Mouse (Mus musculus): ENCODE data around the gene Efna1. TPM values are rescaled to one million over a fixed set of nuclear protein-coding genes. Genes with fewer than 3 reads are reported as not detected.

Efna1 gene
- polyA plus RNA-seq, 1 experiment = 54.1 TPM

DNA sequence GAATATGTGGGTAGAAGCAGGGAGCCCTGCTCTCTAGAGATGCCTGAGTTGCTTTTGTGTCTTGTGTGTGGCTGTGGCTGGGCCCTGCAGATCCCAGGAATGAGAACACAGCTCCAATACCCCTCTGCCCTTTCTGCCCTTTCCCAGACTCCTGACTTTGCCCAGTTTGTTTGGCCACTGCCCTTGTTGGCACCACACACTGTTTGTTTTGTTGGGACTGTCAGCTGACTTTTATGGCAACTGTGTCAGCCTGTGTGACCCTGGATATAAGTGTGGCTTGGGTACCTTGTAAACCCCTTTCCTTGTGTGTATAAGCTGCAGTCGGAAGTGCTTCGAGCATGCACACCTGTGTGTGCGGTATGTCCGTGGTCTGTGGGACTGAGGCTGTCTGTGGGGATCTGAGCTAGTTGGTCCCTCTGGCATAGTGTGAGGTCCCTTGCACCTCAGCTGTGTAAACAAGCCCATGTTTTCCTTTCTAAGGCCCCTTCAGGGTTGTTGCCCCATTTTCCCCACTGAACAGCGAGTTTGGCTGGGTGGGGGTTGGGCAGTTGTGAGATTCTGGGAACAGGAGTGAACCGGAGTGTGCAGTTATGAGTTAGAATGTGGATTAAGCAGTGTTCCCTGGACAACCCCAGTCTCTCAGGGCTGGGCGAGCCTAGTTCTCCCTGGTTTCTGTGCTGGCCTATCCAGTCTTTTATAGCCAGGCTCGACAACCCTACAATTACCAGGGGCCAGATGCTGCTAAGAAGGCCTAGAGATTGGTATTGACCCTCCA lies 24.8 kb upstream of the Efna1 start:
- Histone ChIP-seq H3K27me3 (replicated peaks; ENCODE audit: control insufficient read depth, insufficient read depth, low read length) (no peaks in the 10 kb centered on the region), H3K4me1 (ENCODE audit: control insufficient read depth, insufficient read depth, low read length) (peaks cover 12% of the 10 kb centered on the region), H3K27ac (ENCODE audit: insufficient read depth, low read depth, low read length) (peak overlapping the region; percentile 59), H3K4me3 (ENCODE audit: insufficient read depth, low read depth, low read length) (no peak overlapping the region), H3K36me3 (ENCODE audit: control insufficient read depth, insufficient read depth, low read length) (no peaks in the 10 kb centered on the region)
- no peak for TF ChIP-seq CTCF (conservative IDR thresholded peaks at IDR 0.05; ENCODE audit: insufficient read depth, insufficient read length, low read depth, low read length)
- no peak for TF ChIP-seq POLR2A (IDR thresholded peaks at IDR 0.05; ENCODE audit: low read depth, low read length)
- 52% methylated on average over 8 of the region's 8 CpGs for WGBS
- DNase-seq = peak; percentile 86

DNA sequence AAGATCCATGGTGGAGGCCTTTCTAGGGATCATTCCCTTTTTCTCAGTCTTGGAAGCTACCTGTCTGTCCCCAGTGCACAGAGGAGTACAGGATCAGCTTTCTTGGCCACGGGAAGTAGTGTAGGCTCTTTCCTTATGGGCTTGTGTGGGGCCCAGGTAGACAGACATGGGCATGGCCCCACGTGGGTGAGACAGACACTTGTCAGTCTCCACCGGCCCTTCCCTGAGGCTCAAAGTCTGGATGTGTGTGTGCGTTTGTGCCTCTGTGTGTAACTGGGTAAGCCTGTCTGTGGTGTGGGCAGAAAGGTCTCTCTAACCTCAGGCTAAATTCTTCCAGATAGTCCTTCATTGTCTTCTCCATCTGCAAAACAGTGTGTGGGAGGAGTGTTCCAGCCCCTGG lies 24.2 kb upstream of the Efna1 start:
- WGBS = 38% methylated on average over 4 of the region's 4 CpGs
- H3K4me1 ChIP-seq (ENCODE audit: control insufficient read depth, insufficient read depth, low read length) = peaks cover 12% of the 10 kb centered on the region

DNA sequence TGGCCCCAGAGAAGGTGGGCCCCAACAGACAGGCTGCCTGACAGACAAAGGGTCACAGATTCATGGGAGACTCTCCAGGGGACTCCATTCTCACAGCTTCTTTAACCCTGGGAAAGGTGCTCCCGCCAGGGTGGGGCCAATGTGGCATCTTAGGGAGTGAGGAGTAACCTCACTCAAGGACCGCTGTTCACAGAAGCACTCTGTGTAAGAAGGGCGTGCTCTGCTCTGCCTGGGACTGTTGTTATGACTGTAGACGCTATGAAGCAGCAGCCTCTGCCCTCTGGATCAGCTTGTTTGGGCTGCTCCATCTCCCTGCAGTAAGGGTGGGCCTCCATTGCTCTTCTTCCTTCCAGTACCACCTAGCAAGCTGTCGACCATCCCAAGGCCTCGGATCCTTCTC lies 23.5 kb upstream of the Efna1 start:
- TF ChIP-seq CTCF (conservative IDR thresholded peaks at IDR 0.05; ENCODE audit: insufficient read depth, insufficient read length, low read depth, low read length) (no peak), POLR2A (IDR thresholded peaks at IDR 0.05; ENCODE audit: low read depth, low read length) (no peak)
- 83% methylated on average over 6 of the region's 6 CpGs for WGBS
- Histone ChIP-seq H3K36me3 (ENCODE audit: control insufficient read depth, insufficient read depth, low read length) (no peaks in the 10 kb centered on the region), H3K4me1 (ENCODE audit: control insufficient read depth, insufficient read depth, low read length) (peaks cover 12% of the 10 kb centered on the region), H3K27ac (ENCODE audit: insufficient read depth, low read depth, low read length) (no peak overlapping the region), H3K27me3 (replicated peaks; ENCODE audit: control insufficient read depth, insufficient read depth, low read length) (no peaks in the 10 kb centered on the region), H3K4me3 (ENCODE audit: insufficient read depth, low read depth, low read length) (no peak overlapping the region)
- no peak for DNase-seq

More for the DNA sequence above, 24.2 kb upstream of the Efna1 start:
- Histone ChIP-seq H3K27me3 (replicated peaks; ENCODE audit: control insufficient read depth, insufficient read depth, low read length) (no peaks in the 10 kb centered on the region), H3K36me3 (ENCODE audit: control insufficient read depth, insufficient read depth, low read length) (no peaks in the 10 kb centered on the region), H3K27ac (ENCODE audit: insufficient read depth, low read depth, low read length) (peak overlapping the region; percentile 42), H3K4me3 (ENCODE audit: insufficient read depth, low read depth, low read length) (no peak overlapping the region)
- DNase-seq = no peak
- TF ChIP-seq CTCF (conservative IDR thresholded peaks at IDR 0.05; ENCODE audit: insufficient read depth, insufficient read length, low read depth, low read length) (no peak), POLR2A (IDR thresholded peaks at IDR 0.05; ENCODE audit: low read depth, low read length) (no peak)

DNA sequence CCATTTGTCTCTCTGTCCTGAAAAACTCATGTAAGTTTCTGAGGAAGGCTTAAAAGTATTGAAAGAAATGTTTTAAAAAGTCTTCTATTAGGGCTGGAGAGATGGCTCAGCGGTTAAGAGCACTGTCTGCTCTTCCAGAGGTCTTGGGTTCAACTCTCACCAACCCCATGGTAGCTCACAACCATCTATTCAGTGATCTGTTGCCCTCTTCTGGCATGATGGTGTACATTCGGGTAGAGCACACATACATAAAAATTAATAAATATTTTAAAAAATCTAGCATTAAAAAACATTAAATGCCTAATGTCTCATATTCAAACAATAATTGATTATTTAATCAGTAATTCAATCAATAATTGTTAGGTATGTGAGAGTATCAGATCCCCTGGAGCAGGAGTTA lies 19.6 kb upstream of the Efna1 start:
- no peaks in the 10 kb centered on the region for H3K27me3 ChIP-seq (replicated peaks; ENCODE audit: control insufficient read depth, insufficient read depth, low read length)
- H3K36me3 ChIP-seq (ENCODE audit: control insufficient read depth, insufficient read depth, low read length) = no peaks in the 10 kb centered on the region
- WGBS = 66% methylated on average over 2 of the region's 2 CpGs
- peaks cover 11% of the 10 kb centered on the region for H3K4me1 ChIP-seq (ENCODE audit: control insufficient read depth, insufficient read depth, low read length)
- DNase-seq = no peak
- H3K4me3 ChIP-seq (ENCODE audit: insufficient read depth, low read depth, low read length) = no peak overlapping the region
- H3K27ac ChIP-seq (ENCODE audit: insufficient read depth, low read depth, low read length) = peak overlapping the region; percentile 5; the same call in 1 of the 2 replicates
- TF ChIP-seq CTCF (conservative IDR thresholded peaks at IDR 0.05; ENCODE audit: insufficient read depth, insufficient read length, low read depth, low read length) (0 out of 2 replicates have a peak, but pooled peaks have one; percentile 4), POLR2A (IDR thresholded peaks at IDR 0.05; ENCODE audit: low read depth, low read length) (no peak)

DNA sequence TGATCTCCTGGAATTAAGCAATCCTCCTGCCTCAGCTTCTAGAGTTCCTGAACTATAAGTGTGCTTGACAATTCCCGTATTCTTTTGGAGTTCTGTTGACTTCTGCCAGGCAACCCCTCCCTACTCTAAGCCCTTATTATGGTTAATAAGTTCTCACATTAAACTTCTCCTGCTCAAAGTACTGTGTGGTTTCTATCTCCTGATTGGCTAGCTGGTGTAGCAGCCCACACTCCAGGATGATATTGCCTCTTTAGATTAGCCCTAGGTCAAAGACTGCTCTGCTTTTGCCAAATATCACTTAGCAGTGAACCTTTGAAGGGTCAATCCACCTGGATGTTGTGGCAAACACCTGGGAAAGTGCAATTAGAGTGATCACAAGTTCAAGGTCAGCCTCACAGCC lies 19.1 kb upstream of the Efna1 start:
- H3K4me3 ChIP-seq (ENCODE audit: insufficient read depth, low read depth, low read length) = no peak overlapping the region
- H3K4me1 ChIP-seq (ENCODE audit: control insufficient read depth, insufficient read depth, low read length) = peaks cover 6% of the 10 kb centered on the region
- DNase-seq = peak; percentile 90
- TF ChIP-seq CTCF (conservative IDR thresholded peaks at IDR 0.05; ENCODE audit: insufficient read depth, insufficient read length, low read depth, low read length) (no peak), POLR2A (IDR thresholded peaks at IDR 0.05; ENCODE audit: low read depth, low read length) (no peak)
- 0 out of 2 replicates have a peak overlapping the region, but pooled peaks have one; percentile 5 for H3K27ac ChIP-seq (ENCODE audit: insufficient read depth, low read depth, low read length)
- no peaks in the 10 kb centered on the region for H3K27me3 ChIP-seq (replicated peaks; ENCODE audit: control insufficient read depth, insufficient read depth, low read length)
- H3K36me3 ChIP-seq (ENCODE audit: control insufficient read depth, insufficient read depth, low read length) = no peaks in the 10 kb centered on the region
- WGBS = 23% methylated on average over 1 of the region's 1 CpGs

DNA sequence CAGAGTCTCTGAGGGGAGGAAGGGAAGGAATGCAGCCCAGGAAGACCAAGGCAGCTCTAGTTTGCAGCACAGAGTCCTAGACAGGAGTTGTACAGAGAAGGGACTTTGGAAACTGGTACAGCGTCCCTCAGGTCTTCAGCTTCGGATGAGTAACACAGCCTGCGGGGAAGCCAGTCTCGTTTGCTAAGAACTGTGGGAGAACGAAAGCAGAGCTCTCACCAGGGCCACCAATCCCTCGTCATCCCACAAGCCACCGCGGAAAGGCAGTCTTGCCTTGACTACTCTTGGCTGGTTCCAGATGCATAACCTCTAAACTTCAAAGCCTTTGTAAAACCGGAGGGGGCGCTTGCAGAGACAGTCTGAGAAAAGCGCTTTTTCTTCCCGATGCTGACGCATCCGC lies 18.6 kb upstream of the Efna1 start:
- peak; percentile 67 for DNase-seq
- peak overlapping the region; percentile 24; the same call in 1 of the 2 replicates for H3K4me3 ChIP-seq (ENCODE audit: insufficient read depth, low read depth, low read length)
- H3K36me3 ChIP-seq (ENCODE audit: control insufficient read depth, insufficient read depth, low read length) = no peaks in the 10 kb centered on the region
- peak overlapping the region; percentile 7; the same call in 1 of the 2 replicates for H3K27ac ChIP-seq (ENCODE audit: insufficient read depth, low read depth, low read length)
- peak; percentile 31; the same call in 1 of the 2 replicates for TF ChIP-seq CTCF (conservative IDR thresholded peaks at IDR 0.05; ENCODE audit: insufficient read depth, insufficient read length, low read depth, low read length)
- TF ChIP-seq POLR2A (IDR thresholded peaks at IDR 0.05; ENCODE audit: low read depth, low read length) = no peak
- peaks cover 3% of the 10 kb centered on the region; the same call in 1 of the 2 replicates for H3K4me1 ChIP-seq (ENCODE audit: control insufficient read depth, insufficient read depth, low read length)
- H3K27me3 ChIP-seq (replicated peaks; ENCODE audit: control insufficient read depth, insufficient read depth, low read length) = no peaks in the 10 kb centered on the region
- WGBS = 2% methylated on average over 14 of the region's 14 CpGs

DNA sequence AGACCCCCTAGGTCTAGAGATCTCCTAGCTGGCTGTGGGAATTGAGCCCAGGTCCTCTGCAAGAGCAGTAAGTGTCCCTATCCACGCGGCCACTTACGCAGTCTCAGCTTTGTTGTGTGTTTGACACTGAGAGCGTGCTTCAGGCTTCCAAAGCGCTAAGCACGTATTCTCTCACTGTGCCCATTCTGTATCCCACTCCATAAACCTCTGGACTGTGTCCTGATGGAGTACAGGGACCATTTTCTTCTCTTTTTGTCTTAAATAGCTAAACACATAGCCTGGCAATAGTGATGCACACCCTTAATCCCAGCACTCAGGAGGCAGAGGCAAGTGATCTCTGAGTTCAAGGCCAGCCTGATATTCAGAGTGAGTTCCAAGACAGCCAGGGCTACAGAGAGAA lies 18.0 kb upstream of the Efna1 start:
- Histone ChIP-seq H3K27me3 (replicated peaks; ENCODE audit: control insufficient read depth, insufficient read depth, low read length) (no peaks in the 10 kb centered on the region), H3K36me3 (ENCODE audit: control insufficient read depth, insufficient read depth, low read length) (no peaks in the 10 kb centered on the region), H3K4me1 (ENCODE audit: control insufficient read depth, insufficient read depth, low read length) (peaks cover 3% of the 10 kb centered on the region; the same call in 1 of the 2 replicates), H3K27ac (ENCODE audit: insufficient read depth, low read depth, low read length) (no peak overlapping the region), H3K4me3 (ENCODE audit: insufficient read depth, low read depth, low read length) (no peak overlapping the region)
- DNase-seq = no peak
- WGBS = 92% methylated on average over 6 of the region's 6 CpGs
- TF ChIP-seq CTCF (conservative IDR thresholded peaks at IDR 0.05; ENCODE audit: insufficient read depth, insufficient read length, low read depth, low read length) (no peak), POLR2A (IDR thresholded peaks at IDR 0.05; ENCODE audit: low read depth, low read length) (no peak)
